Mouse (Mus musculus) adrenal gland, adult 18-20 months (tissue): ENCODE results near the gene Ormdl1. TPM values are rescaled to one million over a fixed set of nuclear protein-coding genes. Genes with fewer than 3 reads are reported as not detected.

Experiments
- total RNA-seq, 2 experiments: library from RNA; stranded (reverse); gene quantifications; 1 replicate in 1 of 2; 2 replicates in 1 of 2; pipeline ENCODE4 v1.2.3; 2021

Gene Ormdl1
- total RNA-seq, 2 experiments from 2014 or later = 14.1 to 19.5 TPM

Other genes starting within 250 kb of the Ormdl1 start
- gene Mstn, start 235.5 kb upstream of the Ormdl1 start, total RNA-seq = not detected
- gene 1700019A02Rik, start 109.5 kb upstream of the Ormdl1 start, total RNA-seq = not detected
- gene Pms1, start 77 bp upstream of the Ormdl1 start, total RNA-seq = 1 to 10 TPM; 4.5 to 5.2 TPM
- 1 to 10 TPM; 1.8 TPM for gene Gm28778, start within 50 bp of the Ormdl1 start, total RNA-seq
- 10 to 100 TPM; 18.2 to 19.0 TPM for gene Osgepl1, start 16.5 kb downstream of the Ormdl1 start, total RNA-seq
- gene Asdurf, start 55.5 kb downstream of the Ormdl1 start, total RNA-seq = 1 to 10 TPM in 1 of 2 experiments, not detected in 1; 6.7 TPM
- not detected for gene Gm28551, start 55.6 kb downstream of the Ormdl1 start, total RNA-seq
- 10 to 100 TPM; 26.3 to 29.3 TPM for gene Asnsd1, start 55.7 kb downstream of the Ormdl1 start, total RNA-seq